Mouse (Mus musculus) limb, embryonic 12.5 days (tissue): Measurements from ENCODE around the gene Cbx2. TPM values are rescaled to one million over a fixed set of nuclear protein-coding genes. Genes with fewer than 3 reads are reported as not detected.

ENCODE experiments used
- ATAC-seq: fragments of 200-750 bp; cut with Nextera tagmentation; 2 replicates; pipeline ENCODE4 v1.8.0; 2017; ENCODE audit warnings: low read depth, moderate TSS enrichment; ENCODE audit not compliant: insufficient number of reproducible peaks, insufficient read depth, low FRiP score, low TSS enrichment
- H3K27ac ChIP-seq: fragments of 300-500 bp; sonication (generic); 2 replicates; pipeline ENCODE4 v1.5.1; 2016; ENCODE audit warnings: mild to moderate bottlenecking, moderate library complexity
- H3K27me3 ChIP-seq: fragments of 300-500 bp; sonication (generic); 2 replicates; pipeline ENCODE4 v1.6.1; 2016; ENCODE audit warnings: mild to moderate bottlenecking, moderate library complexity
- H3K36me3 ChIP-seq: fragments of 300-500 bp; sonication (generic); 2 replicates; pipeline ENCODE4 v1.6.1; 2016; ENCODE audit warnings: mild to moderate bottlenecking, moderate library complexity
- H3K4me1 ChIP-seq: fragments of 300-500 bp; sonication (generic); replicated peaks from 2 replicates; pipeline ENCODE4 v1.6.1; 2016
- H3K4me2 ChIP-seq: fragments of 300-500 bp; sonication (generic); 2 replicates; pipeline ENCODE4 v1.6.1; 2016; ENCODE audit warnings: mild to moderate bottlenecking, moderate library complexity
- H3K4me3 ChIP-seq: fragments of 300-500 bp; sonication (generic); replicated peaks from 2 replicates; pipeline ENCODE4 v1.5.1; 2016; ENCODE audit warnings: mild to moderate bottlenecking
- H3K9ac ChIP-seq: fragments of 300-500 bp; sonication (generic); replicated peaks from 2 replicates; pipeline ENCODE4 v1.6.1; 2016; ENCODE audit warnings: mild to moderate bottlenecking, moderate library complexity
- H3K9me3 ChIP-seq: fragments of 300-500 bp; sonication (generic); 2 replicates; pipeline ENCODE4 v1.6.1; 2016; ENCODE audit warnings: mild to moderate bottlenecking, moderate library complexity
- whole genome bisulfite sequencing: fragments of 180-500 bp; shearing (Covaris S2); methylation state at CpG from one replicate; pipeline ENCODE4 v1.1.7; 2016; 5-methylcytosine and 5-hydroxymethylcytosine counted together
- polyA plus RNA-seq: library from polyadenylated mRNA; unstranded; fragments of >200 nt; fragmentation: Nextera tagmentation; extraction: Ambion mirVana; gene quantifications from 2 replicates; pipeline ENCODE4 v1.2.1, GENCODE M21; 2016

Gene Cbx2
- polyA plus RNA-seq, 1 experiment from 2014 or later = 121 TPM

DNA sequence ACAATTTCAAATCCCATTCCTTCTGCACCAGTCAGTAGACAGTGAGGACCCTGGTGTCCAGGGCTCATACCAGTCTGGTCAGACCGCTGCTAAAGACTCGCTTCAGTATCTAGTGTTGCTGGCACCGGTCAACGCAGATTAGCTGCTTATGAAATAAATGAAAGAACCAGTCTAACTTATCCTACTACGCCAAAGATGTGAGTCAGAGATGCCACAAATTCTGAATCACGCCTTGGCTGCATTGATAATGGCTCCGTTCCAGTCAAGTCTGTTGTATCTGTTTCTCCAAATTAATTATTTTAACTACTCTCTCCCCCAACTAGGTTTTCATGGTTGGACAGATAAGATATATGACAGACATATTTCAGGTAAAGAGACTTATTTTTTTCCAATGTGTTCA lies 1.6 kb upstream of the Cbx2 start:
- no peak overlapping the region for H3K4me3 ChIP-seq
- no peak overlapping the region for H3K4me2 ChIP-seq
- no peak for ATAC-seq
- H3K27ac ChIP-seq = no peak overlapping the region
- no peaks in the 10 kb centered on the region for H3K9me3 ChIP-seq
- H3K4me1 ChIP-seq = peaks cover 27% of the 10 kb centered on the region
- 95% methylated on average over 7 of the region's 7 CpGs for WGBS
- H3K36me3 ChIP-seq = peaks cover 22% of the 10 kb centered on the region
- peaks cover 2% of the 10 kb centered on the region; the same call in 1 of the 2 replicates for H3K27me3 ChIP-seq
- H3K9ac ChIP-seq = no peak overlapping the region

DNA sequence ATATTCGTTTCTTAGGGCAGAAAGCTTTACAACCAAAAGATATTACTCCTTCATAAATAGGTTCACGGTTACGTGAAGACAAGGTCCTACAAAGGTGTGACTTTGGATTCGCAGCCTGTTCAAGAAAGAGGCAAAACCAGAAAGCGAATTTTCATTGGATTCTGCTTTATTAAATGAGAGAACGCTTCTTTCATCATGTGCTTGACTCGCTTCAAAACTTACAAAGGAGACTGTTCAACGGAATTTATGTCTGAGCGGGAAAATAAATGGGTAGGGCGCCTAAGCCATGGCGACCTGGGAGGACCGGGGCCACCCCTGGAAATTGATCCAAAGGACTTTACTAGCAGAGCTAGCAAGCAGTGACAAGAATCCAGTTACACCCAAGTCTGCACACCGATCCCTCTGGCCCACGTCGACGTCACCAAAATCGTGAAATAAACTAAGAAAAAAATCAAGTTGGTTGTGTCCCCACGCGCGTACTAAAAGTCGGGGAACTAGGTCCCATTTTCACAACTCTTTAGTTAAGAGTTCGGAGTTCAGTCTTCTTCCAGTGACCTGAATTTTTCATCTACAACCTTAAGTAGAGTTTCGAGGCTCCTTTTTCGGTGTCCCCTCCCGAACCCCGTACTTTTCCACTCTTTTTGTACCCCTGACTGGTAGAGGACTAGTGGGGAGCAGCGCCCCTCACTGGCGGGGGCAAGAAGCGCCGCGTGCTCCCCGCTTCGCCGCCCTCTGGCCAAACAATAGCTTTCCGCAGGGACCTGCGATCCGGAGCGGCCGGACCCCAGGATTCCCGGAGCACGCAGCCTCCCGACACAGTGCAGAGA lies 481 bp upstream of the Cbx2 start:
- peaks cover 35% of the 10 kb centered on the region for H3K4me1 ChIP-seq
- no peaks in the 10 kb centered on the region for H3K9me3 ChIP-seq
- H3K4me3 ChIP-seq = peak overlapping the region; percentile 92
- WGBS = 4% methylated on average over 42 of the region's 42 CpGs
- H3K36me3 ChIP-seq = peaks cover 33% of the 10 kb centered on the region
- H3K4me2 ChIP-seq = peak overlapping the region; percentile 96
- ATAC-seq = no peak
- H3K27ac ChIP-seq = peak overlapping the region; percentile 98
- H3K27me3 ChIP-seq = peaks cover 2% of the 10 kb centered on the region; the same call in 1 of the 2 replicates
- H3K9ac ChIP-seq = peak overlapping the region; percentile 96

DNA sequence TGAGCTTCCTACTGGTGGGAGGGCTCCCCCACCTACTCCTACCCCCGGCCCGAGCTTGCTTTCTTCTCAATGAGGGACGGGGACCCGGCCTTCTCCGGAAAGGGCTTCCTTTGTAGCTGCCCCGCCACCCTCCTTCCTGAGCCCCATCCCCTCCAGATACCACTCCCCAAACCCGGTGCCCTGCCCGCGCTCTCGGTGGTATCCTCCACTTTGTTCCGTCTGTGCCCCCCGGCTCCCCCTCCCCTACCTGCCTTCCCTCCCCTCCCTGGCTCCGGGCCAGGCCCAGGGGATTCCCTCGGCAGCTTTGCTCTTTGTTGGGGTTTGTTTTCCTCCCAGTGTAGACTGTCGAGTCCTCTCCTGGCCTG lies 836 bp downstream of the Cbx2 start:
- Histone ChIP-seq H3K4me3 (peak overlapping the region; percentile 92), H3K9me3 (no peaks in the 10 kb centered on the region), H3K36me3 (peaks cover 46% of the 10 kb centered on the region), H3K4me1 (peaks cover 35% of the 10 kb centered on the region), H3K27ac (peak overlapping the region; percentile 98), H3K9ac (peak overlapping the region; percentile 96), H3K27me3 (peaks cover 2% of the 10 kb centered on the region; the same call in 1 of the 2 replicates), H3K4me2 (peak overlapping the region; percentile 96)
- no peak; the same call in 1 of the 2 replicates for ATAC-seq
- WGBS = 2% methylated on average over 15 of the region's 15 CpGs

DNA sequence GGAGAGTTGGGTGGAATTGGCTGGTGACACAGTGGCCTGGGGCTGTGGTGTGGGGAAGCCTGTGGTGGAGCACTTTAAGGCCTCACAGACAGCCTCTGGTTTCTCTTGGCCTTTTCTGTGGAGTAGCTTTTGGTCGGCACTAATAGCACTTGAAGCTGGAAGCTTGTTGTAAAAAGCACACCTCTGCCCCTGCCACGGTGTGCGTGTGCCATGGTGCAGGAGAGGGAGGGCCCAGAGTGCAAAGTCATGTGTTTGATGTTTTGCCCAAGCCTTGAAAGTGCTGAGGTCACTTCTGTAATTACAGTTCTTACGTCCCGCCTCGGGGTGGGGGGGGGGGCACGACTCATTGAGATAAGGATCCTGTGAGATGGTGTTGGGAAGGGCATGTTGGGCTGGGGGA lies 1.5 kb downstream of the Cbx2 start:
- H3K36me3 ChIP-seq = peaks cover 53% of the 10 kb centered on the region
- peak overlapping the region; percentile 98 for H3K27ac ChIP-seq
- H3K27me3 ChIP-seq = peaks cover 2% of the 10 kb centered on the region; the same call in 1 of the 2 replicates
- H3K4me2 ChIP-seq = peak overlapping the region; percentile 96
- peak overlapping the region; percentile 96 for H3K9ac ChIP-seq
- ATAC-seq = no peak
- peaks cover 38% of the 10 kb centered on the region for H3K4me1 ChIP-seq
- H3K4me3 ChIP-seq = peak overlapping the region; percentile 92
- no peaks in the 10 kb centered on the region for H3K9me3 ChIP-seq
- 3% methylated on average over 7 of the region's 7 CpGs for WGBS

DNA sequence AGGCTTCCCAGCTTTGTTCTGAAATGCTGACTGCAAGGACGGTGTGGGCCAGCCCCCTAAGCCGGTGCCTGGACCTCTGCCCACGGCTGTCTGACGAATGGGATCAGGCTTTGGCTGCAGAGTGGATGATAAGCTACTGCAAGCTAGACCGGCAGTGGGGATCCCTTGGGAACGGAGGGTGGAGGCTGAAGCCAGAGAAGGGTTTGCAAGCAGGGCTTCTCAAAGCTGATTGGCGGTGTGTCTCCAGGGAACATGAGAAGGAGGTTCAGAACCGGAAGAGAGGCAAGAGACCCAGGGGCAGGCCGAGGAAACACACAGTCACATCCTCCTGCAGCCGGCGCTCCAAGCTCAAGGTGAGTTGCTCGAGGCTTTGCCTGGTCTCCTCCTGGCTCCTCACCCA lies 3.4 kb downstream of the Cbx2 start:
- WGBS = 74% methylated on average over 12 of the region's 12 CpGs
- 0 out of 2 replicates have a peak overlapping the region, but pooled peaks have one; percentile 13 for H3K4me3 ChIP-seq
- no peaks in the 10 kb centered on the region for H3K9me3 ChIP-seq
- H3K27ac ChIP-seq = 0 out of 2 replicates have a peak overlapping the region, but pooled peaks have one; percentile 2
- peak overlapping the region; percentile 96 for H3K4me2 ChIP-seq
- H3K4me1 ChIP-seq = peaks cover 46% of the 10 kb centered on the region
- no peak for ATAC-seq
- no peaks in the 10 kb centered on the region; the same call in 1 of the 2 replicates for H3K27me3 ChIP-seq
- peaks cover 72% of the 10 kb centered on the region for H3K36me3 ChIP-seq
- 0 out of 2 replicates have a peak overlapping the region, but pooled peaks have one; percentile 14 for H3K9ac ChIP-seq

DNA sequence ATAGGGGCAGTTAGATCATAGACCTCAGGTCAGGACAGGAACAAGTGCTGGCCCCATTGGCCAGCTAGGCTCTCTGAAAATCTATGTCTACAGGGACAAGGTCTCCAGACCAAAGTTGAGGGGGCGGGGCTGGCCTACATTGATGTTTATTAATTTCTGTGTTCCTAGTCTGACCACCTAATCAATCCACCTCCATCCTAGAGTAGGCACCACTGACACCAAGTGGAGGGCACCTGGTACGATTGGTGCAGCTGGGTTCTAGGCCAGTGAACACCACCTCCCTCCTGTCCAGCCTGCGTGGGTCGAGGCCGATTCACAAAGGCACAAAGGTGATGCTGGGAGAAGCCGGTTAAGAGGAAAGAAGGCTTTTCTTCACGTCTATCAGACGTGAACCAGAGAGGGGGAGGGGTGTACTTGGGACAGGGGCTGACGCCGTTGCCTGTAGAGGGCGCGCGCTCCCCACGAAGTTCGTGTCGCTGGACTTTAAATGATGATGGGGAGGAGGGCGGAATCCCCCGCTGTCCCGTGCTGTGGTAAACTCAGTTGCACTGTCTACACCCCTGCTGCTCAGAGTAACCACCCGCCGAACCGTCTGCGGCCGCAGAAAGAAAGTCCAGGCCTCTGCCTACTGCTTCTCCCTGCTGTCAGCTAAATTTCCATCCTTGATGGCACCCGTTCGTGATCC lies 11.3 kb downstream of the Cbx2 start:
- Histone ChIP-seq H3K9me3 (no peaks in the 10 kb centered on the region), H3K4me1 (peaks cover 60% of the 10 kb centered on the region), H3K4me3 (peak overlapping the region; percentile 27), H3K27me3 (peaks cover 49% of the 10 kb centered on the region), H3K9ac (no peak overlapping the region), H3K27ac (no peak overlapping the region), H3K36me3 (peaks cover 37% of the 10 kb centered on the region), H3K4me2 (peak overlapping the region; percentile 55)
- ATAC-seq = no peak
- under 1% methylated on average over 26 of the region's 26 CpGs for WGBS

DNA sequence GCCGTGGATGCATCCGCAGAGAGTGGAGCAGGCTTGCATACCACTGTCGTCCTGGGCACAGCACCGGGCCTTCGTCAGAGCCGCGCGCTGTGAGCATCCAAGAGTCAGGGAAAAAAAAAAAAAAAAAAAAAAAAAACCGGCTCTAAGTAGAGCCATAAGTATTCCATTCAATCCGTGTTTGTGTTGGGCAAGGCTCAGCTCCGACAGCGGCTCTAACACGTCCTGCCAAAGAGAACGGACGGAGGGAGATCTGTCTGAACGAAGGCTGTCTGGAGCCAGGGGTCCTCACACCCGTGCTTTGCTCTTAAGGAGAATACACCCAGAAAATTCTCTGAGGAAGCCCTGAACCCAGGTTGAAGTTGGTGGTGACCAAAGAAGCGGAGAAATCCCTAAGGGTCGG lies 11.9 kb downstream of the Cbx2 start:
- ATAC-seq = no peak
- H3K27ac ChIP-seq = no peak overlapping the region
- peaks cover 55% of the 10 kb centered on the region for H3K27me3 ChIP-seq
- peaks cover 60% of the 10 kb centered on the region for H3K4me1 ChIP-seq
- H3K4me3 ChIP-seq = peak overlapping the region; percentile 27
- no peak overlapping the region for H3K9ac ChIP-seq
- peak overlapping the region; percentile 55 for H3K4me2 ChIP-seq
- under 1% methylated on average over 19 of the region's 19 CpGs for WGBS
- no peaks in the 10 kb centered on the region for H3K9me3 ChIP-seq
- H3K36me3 ChIP-seq = peaks cover 34% of the 10 kb centered on the region

DNA sequence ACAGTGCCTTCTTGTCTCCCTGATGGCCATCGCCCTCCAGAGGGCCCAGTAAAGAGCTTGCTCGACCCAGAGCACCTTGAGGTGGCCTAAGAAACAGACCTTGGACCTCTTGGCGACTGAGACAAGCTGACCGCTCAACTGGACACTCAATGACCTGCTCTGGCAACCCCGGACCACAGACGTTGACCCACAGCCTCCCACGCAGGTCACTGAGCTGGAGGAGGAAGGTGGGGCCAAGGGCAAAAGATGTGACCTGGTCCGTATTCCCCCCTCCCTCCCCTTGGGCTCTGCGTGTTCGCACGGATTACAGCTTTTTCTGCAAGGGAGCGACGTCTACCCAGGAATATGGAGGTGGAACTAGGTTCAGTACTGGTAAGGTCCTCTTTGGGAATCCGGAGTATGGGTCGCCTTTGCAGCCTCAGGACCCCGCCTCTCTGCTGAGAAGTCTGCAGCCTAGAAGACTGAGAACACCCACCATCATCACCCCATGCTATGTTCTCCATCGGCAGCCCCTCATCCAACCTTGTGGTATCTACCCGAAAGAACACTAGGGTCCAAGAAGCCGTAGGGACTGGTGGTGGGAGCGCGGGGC lies 12.4 kb downstream of the Cbx2 start:
- under 1% methylated on average over 21 of the region's 21 CpGs for WGBS
- Histone ChIP-seq H3K9ac (no peak overlapping the region), H3K36me3 (peaks cover 29% of the 10 kb centered on the region), H3K4me3 (peak overlapping the region; percentile 27), H3K9me3 (no peaks in the 10 kb centered on the region), H3K4me1 (peaks cover 64% of the 10 kb centered on the region), H3K27ac (no peak overlapping the region), H3K27me3 (peaks cover 57% of the 10 kb centered on the region), H3K4me2 (peak overlapping the region; percentile 55)
- 0 out of 2 replicates have a peak, but pooled peaks have one; percentile 9 for ATAC-seq

DNA sequence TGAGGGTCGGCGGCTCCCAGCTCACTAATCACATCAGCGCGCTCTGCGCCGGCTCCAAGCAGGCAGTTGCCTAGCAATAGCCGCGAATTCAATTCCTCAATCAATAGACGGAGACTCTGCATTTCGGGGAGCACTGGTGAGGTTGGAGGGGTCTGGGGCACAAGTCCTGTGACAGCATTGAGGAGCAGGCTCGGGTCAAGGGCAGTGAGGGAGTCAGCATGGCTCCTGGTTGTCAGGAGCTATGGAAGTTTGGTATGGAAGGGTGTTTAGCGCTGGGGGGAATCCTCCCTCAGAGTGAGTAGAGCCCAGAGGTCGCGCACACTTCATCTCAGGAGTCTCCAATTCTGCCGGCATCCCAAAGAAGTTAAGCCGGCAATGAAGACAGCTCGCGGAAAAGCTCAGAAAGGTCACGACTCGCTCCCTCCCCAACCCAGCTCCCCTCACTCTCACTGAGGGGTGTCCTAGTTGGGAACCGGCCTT lies 13.0 kb downstream of the Cbx2 start:
- Histone ChIP-seq H3K9me3 (no peaks in the 10 kb centered on the region), H3K4me1 (peaks cover 64% of the 10 kb centered on the region), H3K4me3 (peak overlapping the region; percentile 27), H3K9ac (no peak overlapping the region), H3K36me3 (peaks cover 23% of the 10 kb centered on the region), H3K27me3 (peaks cover 57% of the 10 kb centered on the region), H3K4me2 (peak overlapping the region; percentile 55), H3K27ac (no peak overlapping the region)
- WGBS = 2% methylated on average over 21 of the region's 21 CpGs
- ATAC-seq = no peak

DNA sequence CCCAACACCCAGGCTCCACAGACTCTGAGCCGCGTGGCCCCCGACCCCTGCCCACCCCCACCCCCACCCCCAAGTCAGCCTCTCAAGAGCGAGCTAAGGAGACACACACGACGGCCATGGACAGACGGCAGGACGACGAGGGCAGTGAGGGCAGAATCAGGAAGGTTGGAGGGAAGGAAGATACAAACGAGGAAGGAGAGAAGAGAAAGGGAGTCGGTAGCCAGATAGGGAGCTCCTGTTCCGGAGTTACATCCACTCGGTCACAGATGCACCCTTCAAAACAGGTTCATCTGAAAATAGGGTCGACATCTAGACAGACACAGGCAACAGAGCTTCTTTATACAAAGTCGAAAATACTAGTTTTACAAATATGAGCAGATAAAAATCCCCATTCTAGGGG lies 13.7 kb downstream of the Cbx2 start:
- Histone ChIP-seq H3K27me3 (peaks cover 58% of the 10 kb centered on the region), H3K4me3 (peak overlapping the region; percentile 54)

More for the DNA sequence above, 13.7 kb downstream of the Cbx2 start:
- Histone ChIP-seq H3K9ac (no peak overlapping the region), H3K36me3 (peaks cover 16% of the 10 kb centered on the region), H3K4me2 (peak overlapping the region; percentile 92), H3K4me1 (peaks cover 65% of the 10 kb centered on the region), H3K9me3 (no peaks in the 10 kb centered on the region), H3K27ac (no peak overlapping the region)
- no peak for ATAC-seq
- 2% methylated on average over 15 of the region's 15 CpGs for WGBS
